Mouse (Mus musculus): ENCODE data around the gene Cd5.

Cd5 gene

GRCm38 (mm10) chr19:10738811-10739210 is at the start of gene Cd5:
TSS of gene Cd5 (minus strand) at chr19:10739002.
- H3K36me3 ChIP-seq (ENCODE audit: control insufficient read depth, insufficient read depth, low read length, poor library complexity, severe bottlenecking) = no peaks in the 10 kb centered on the region
- H3K27me3 ChIP-seq (ENCODE audit: control insufficient read depth, insufficient read depth, low read length, poor library complexity, severe bottlenecking) = no peaks in the 10 kb centered on the region
- peak; percentile 84 for DNase-seq (ENCODE audit: low read depth, low spot score)

DNA sequence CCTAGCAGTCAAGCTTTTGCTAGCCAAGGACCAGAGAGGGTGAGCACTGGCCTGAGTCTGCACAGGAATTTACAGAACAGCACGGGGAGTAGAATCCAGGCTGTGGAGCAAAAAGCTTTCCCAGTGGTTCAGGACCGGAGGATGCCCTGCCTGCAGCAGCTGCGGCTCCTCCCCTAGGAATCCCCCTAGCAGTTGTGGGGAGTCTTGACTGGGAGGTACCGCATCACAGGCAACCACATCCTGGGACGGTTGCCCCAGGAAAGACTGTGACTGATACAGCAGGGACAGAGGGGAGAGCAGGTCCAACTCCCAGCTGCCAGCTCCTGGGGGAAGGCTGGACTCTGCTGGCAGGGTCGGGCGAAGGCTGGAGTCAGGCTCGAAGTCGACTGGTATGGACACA is 49.4 kb upstream of the Cd5 start:
- no peak for DNase-seq (ENCODE audit: low read depth, low spot score)
- Histone ChIP-seq H3K27me3 (ENCODE audit: control insufficient read depth, insufficient read depth, low read length, poor library complexity, severe bottlenecking) (no peaks in the 10 kb centered on the region), H3K36me3 (ENCODE audit: control insufficient read depth, insufficient read depth, low read length, poor library complexity, severe bottlenecking) (no peaks in the 10 kb centered on the region)

GRCm38 (mm10) chr19:10787406-10787805 is 48.6 kb upstream of the Cd5 start:
- H3K36me3 ChIP-seq (ENCODE audit: control insufficient read depth, insufficient read depth, low read length, poor library complexity, severe bottlenecking) = no peaks in the 10 kb centered on the region
- H3K27me3 ChIP-seq (ENCODE audit: control insufficient read depth, insufficient read depth, low read length, poor library complexity, severe bottlenecking) = no peaks in the 10 kb centered on the region
- DNase-seq (ENCODE audit: low read depth, low spot score) = no peak

GRCm38 (mm10) chr19:10786753-10787152 is 48.0 kb upstream of the Cd5 start:
- H3K36me3 ChIP-seq (ENCODE audit: control insufficient read depth, insufficient read depth, low read length, poor library complexity, severe bottlenecking) = no peaks in the 10 kb centered on the region
- DNase-seq (ENCODE audit: low read depth, low spot score) = no peak
- H3K27me3 ChIP-seq (ENCODE audit: control insufficient read depth, insufficient read depth, low read length, poor library complexity, severe bottlenecking) = no peaks in the 10 kb centered on the region

GRCm38 (mm10) chr19:10784796-10785459 is 46.1 kb upstream of the Cd5 start:
- no peaks in the 10 kb centered on the region for H3K36me3 ChIP-seq (ENCODE audit: control insufficient read depth, insufficient read depth, low read length, poor library complexity, severe bottlenecking)
- DNase-seq (ENCODE audit: low read depth, low spot score) = no peak
- H3K27me3 ChIP-seq (ENCODE audit: control insufficient read depth, insufficient read depth, low read length, poor library complexity, severe bottlenecking) = no peaks in the 10 kb centered on the region

DNA sequence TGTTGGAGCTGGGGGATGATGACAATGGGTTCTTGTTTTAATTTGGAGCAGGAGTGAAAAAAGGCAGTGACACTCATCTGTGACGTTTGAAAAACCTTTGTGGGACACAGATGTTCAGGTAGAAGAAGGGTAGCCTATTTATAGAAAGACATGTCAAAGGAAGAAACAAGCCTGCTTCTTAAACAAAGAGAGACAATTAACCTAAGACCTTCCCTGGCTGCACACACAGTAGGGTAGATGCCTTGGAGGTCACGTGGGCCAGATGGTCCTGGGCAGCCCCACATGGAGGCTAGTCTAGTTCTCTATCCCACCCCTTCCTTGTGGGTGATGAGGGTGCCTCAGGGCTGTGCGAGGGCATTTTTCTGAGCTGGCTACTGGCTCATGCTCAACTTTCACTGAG is 45.3 kb upstream of the Cd5 start:
- DNase-seq (ENCODE audit: low read depth, low spot score) = no peak
- Histone ChIP-seq H3K27me3 (ENCODE audit: control insufficient read depth, insufficient read depth, low read length, poor library complexity, severe bottlenecking) (no peaks in the 10 kb centered on the region), H3K36me3 (ENCODE audit: control insufficient read depth, insufficient read depth, low read length, poor library complexity, severe bottlenecking) (no peaks in the 10 kb centered on the region)

DNA sequence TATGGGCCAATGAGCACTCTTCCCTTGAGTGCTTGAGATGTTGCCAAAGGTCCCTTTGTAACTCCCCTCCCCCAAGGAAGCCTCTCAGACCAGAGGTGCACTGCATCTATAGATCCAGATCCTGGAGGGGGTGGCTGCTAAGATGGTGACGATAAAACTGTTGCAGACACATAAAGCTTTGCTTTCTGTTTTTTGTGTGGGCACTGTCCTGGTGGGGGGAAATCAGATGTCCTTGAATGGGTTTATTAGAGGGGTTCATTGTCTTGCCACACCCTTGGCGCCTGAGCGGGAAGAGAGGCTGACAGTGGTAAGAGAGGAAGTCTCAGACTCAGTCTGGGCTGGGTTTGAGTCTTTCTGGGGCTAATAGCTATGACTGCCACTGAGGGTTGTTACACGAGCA is 44.4 kb upstream of the Cd5 start:
- H3K27me3 ChIP-seq (ENCODE audit: control insufficient read depth, insufficient read depth, low read length, poor library complexity, severe bottlenecking) = no peaks in the 10 kb centered on the region
- no peak for DNase-seq (ENCODE audit: low read depth, low spot score)

DNA sequence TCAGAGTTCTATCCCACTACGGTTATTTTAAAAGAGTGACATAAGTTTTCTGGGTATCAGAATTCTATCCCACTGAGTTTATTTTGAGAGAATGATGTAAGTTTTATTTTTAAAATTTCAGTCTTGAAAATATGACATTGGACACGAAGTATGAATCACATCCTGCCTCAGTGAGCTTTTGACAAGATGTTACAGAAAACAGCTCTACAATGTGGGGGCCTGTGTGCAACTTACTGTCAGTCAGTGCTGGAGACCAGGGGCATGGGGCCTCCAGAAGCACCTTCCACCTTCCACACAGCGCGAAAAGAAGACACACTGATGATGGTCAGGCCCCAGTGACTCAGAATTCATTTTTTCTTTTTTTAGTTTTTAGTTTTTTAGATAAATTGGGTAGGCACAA is 42.8 kb upstream of the Cd5 start:
- no peaks in the 10 kb centered on the region for H3K27me3 ChIP-seq (ENCODE audit: control insufficient read depth, insufficient read depth, low read length, poor library complexity, severe bottlenecking)
- no peaks in the 10 kb centered on the region for H3K36me3 ChIP-seq (ENCODE audit: control insufficient read depth, insufficient read depth, low read length, poor library complexity, severe bottlenecking)
- DNase-seq (ENCODE audit: low read depth, low spot score) = no peak

More for the DNA sequence above, 44.4 kb upstream of the Cd5 start:
- H3K36me3 ChIP-seq (ENCODE audit: control insufficient read depth, insufficient read depth, low read length, poor library complexity, severe bottlenecking) = no peaks in the 10 kb centered on the region

DNA sequence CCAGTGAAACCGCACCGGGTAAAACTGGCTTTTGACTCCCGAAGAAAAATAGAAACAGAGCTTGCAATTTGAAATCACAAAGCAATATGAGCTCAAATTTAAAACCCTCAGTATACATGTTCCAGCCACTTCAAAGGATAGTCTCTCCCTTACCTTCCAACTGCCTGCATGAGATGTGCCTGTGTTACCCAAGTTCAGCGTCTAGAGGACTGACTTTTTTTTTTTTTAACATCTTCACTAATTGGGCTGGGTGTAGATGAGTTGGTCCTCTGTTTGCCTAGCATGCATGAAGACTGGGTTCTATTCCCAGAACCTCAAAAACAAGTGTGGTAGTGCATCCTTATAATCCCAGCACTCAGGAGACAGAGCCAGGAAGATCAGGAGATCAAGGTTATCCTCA is 38.1 kb upstream of the Cd5 start:
- no peak for DNase-seq (ENCODE audit: low read depth, low spot score)
- Histone ChIP-seq H3K27me3 (ENCODE audit: control insufficient read depth, insufficient read depth, low read length, poor library complexity, severe bottlenecking) (no peaks in the 10 kb centered on the region), H3K36me3 (ENCODE audit: control insufficient read depth, insufficient read depth, low read length, poor library complexity, severe bottlenecking) (no peaks in the 10 kb centered on the region)

DNA sequence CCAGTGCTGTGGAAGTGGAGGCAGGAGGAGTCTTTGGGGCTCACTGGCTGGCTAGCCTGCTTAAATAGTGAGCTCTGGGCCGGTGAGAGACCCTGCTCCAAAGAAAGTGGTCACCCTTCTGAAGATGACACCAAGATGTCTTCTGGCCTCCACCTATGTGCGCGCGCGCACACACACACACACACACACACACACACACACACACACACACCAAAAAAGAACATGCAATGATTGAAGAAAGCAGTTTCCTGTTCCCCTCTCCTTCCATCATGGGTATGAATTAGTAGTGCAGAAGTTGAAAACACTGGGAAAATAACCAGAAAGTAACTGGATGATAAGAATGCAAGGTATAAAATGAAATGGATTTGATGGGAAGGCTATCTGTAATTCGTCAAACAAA is 35.3 kb upstream of the Cd5 start:
- Histone ChIP-seq H3K27me3 (ENCODE audit: control insufficient read depth, insufficient read depth, low read length, poor library complexity, severe bottlenecking) (no peaks in the 10 kb centered on the region), H3K36me3 (ENCODE audit: control insufficient read depth, insufficient read depth, low read length, poor library complexity, severe bottlenecking) (no peaks in the 10 kb centered on the region)
- DNase-seq (ENCODE audit: low read depth, low spot score) = no peak

- H3K27me3 ChIP-seq (ENCODE audit: control insufficient read depth, insufficient read depth, low read length, poor library complexity, severe bottlenecking) = no peaks in the 10 kb centered on the region
- no peak for DNase-seq (ENCODE audit: low read depth, low spot score)
- H3K36me3 ChIP-seq (ENCODE audit: control insufficient read depth, insufficient read depth, low read length, poor library complexity, severe bottlenecking) = no peaks in the 10 kb centered on the region
Observed at GRCm38 (mm10) chr19:10773384-10773783, 34.6 kb upstream of the Cd5 start.

GRCm38 (mm10) chr19:10772866-10773265 is 34.1 kb upstream of the Cd5 start:
- Histone ChIP-seq H3K27me3 (ENCODE audit: control insufficient read depth, insufficient read depth, low read length, poor library complexity, severe bottlenecking) (no peaks in the 10 kb centered on the region), H3K36me3 (ENCODE audit: control insufficient read depth, insufficient read depth, low read length, poor library complexity, severe bottlenecking) (no peaks in the 10 kb centered on the region)
- no peak for DNase-seq (ENCODE audit: low read depth, low spot score)

DNA sequence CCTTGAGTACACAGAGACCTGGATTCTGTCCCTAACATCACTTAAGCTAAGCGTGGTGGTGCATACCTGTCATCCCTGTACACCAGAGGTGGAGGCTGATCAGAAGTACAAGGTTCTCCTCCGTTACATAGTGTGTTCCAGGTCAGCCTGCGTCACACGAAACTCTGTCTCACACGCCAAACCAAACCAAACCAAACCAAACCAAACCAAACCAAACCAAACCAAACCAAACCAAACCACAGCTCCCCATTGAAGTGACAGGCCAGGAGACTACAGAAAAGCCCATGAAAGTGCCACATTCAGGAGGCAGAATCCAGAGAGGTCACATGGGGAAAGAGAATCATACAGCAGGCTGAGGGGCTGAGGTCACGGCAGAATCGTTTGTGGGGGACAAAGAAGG is 33.2 kb upstream of the Cd5 start:
- Histone ChIP-seq H3K36me3 (ENCODE audit: control insufficient read depth, insufficient read depth, low read length, poor library complexity, severe bottlenecking) (no peaks in the 10 kb centered on the region), H3K27me3 (ENCODE audit: control insufficient read depth, insufficient read depth, low read length, poor library complexity, severe bottlenecking) (no peaks in the 10 kb centered on the region)
- DNase-seq (ENCODE audit: low read depth, low spot score) = no peak

DNA sequence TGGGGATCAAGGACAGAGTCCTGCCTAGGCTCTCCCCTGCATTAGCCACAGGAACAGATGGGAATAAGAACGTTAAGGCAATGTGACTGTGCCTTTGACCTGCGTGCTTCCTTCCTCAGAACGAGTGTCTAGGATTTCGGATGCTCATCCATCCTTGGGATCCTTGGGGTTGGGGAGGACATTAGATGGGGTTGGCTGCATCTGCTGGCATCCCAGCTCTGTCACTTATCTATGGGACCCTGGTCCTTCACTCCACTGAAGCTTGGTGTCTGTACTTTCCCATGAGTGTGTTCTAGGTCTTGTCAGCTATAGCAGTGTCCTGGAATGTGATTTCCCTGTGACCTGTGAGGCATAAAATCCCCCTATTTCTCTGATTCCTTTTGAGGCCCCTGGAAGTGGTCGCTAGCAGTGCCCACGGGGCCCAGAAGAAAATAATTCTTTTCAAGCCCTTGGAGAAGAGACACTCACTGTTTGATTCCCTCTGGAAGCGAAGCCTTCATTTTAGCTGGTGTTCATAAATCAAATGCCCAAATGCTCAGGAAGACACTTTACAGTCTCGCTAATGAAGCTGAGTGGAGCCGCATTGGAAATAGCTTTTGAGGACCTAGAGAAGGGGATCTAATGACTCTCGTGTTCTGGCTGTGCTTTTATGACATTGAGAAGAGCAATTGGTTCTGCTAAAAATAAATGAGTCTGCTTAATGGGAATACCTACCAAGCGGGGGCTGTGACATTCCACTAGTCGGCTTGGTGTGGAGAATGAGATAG is 30.8 kb upstream of the Cd5 start:
- H3K27me3 ChIP-seq (ENCODE audit: control insufficient read depth, insufficient read depth, low read length, poor library complexity, severe bottlenecking) = no peaks in the 10 kb centered on the region
- no peak for DNase-seq (ENCODE audit: low read depth, low spot score)
- no peaks in the 10 kb centered on the region for H3K36me3 ChIP-seq (ENCODE audit: control insufficient read depth, insufficient read depth, low read length, poor library complexity, severe bottlenecking)

DNA sequence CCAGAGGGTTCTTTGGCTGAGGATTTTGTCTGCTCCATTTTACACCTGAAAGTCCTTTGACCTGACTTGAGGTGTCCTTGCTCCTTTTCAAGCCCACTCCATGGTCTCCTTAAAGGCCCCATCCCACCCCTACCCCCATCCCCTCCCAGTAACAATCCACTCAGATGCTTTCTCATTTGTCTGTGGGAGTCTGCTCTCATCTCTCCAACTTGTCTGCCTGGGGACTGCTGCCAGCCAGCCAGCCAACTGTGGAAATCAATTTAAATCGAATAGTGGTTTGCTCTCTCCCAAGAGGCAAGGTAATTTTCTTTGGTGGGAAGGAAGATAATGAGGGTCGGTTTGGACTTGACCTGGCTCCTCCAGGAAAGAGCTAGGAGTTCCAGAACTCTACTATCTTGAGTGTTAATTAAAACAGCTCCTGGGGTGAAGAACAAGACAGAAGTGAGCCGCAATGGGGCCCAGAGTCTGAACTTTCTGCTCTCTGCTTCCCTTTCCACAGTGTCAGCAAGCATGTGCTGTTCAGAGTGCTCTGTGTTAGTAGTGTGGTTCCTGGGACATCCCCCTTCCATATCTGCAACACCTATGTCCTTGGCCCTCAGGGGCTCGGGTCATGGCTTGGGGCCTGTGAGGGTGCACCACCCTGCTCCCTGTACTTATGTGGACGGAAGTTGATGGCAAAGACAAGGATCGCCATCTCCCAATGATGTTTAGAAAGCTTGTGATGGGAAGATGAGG is 30.1 kb upstream of the Cd5 start:
- DNase-seq (ENCODE audit: low read depth, low spot score) = no peak
- H3K27me3 ChIP-seq (ENCODE audit: control insufficient read depth, insufficient read depth, low read length, poor library complexity, severe bottlenecking) = no peaks in the 10 kb centered on the region
- no peaks in the 10 kb centered on the region for H3K36me3 ChIP-seq (ENCODE audit: control insufficient read depth, insufficient read depth, low read length, poor library complexity, severe bottlenecking)

All from splenic B cell, adult 2 months (primary cell).